In the genomic region with DNA sequence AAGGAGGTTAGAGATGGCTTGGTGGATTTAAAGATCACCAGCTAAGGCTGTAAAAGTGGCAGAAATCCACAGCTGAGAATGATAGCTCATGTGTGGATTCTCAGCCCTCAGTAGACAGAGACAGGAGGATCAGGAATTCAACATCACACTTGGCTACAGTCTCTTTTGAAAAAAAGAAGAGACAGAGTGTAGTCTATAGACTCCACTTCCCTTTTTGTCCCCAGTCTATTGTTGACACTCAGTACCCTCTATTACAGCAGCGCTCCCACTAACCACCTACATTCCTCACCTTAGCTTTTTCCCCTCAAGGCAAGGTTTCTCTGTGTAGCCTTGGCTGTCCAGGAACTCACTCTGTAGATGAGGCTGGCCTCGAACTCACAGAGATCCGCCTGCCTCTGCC, we compare ENCODE assay signal across 41 mouse cellular contexts. TPM values are rescaled to one million over a fixed set of nuclear protein-coding genes. Genes with fewer than 3 reads are reported as not detected.
DNase-seq lines count a peak whose midpoint lies in the region; ATAC-seq and TF ChIP-seq lines count a peak whose summit lies in the region.
"Had no signal": no experiment of that assay in that cellular context is flagged by ENCODE, and none has a peak within 500 bp of the region (broad histone marks: within the 10 kb centered on the region; RNA-seq: fewer than 3 reads in every experiment).

No protein-coding gene starts in this region.

- no peak for TF ChIP-seq EP300 in CH12.LX (IDR thresholded peaks at IDR 0.05; ENCODE audit: low read length)
- TF ChIP-seq EP300 in liver, postnatal 0 days (IDR thresholded peaks at IDR 0.05; ENCODE audit: low read depth) = no peak

- H3K9ac ChIP-seq in CH12.LX (ENCODE audit: insufficient read depth, low read depth) = peak overlapping the region; percentile 11; the same call in 1 of the 2 replicates
- peak overlapping the region; percentile 79; the same call in 1 of the 2 replicates for H3K9ac ChIP-seq in liver, embryonic 12.5 days
- H3K9ac ChIP-seq in liver, postnatal 0 days (replicated peaks) = no peak overlapping the region
- H3K9ac ChIP-seq: lung, embryonic 14.5 days; midbrain, embryonic 15.5 days; neural tube, embryonic 15.5 days had no signal

- in situ Hi-C loops in CH12.LX (cut with MboI; ENCODE audit: low pct_ligation_motif_present, low pct_unique_long_range_greater_than_20kb, low sequenced_read_pairs) = no loop called here

- peak overlapping the region; percentile 70; the same call in 1 of the 2 replicates for H3K4me2 ChIP-seq in CH12.LX (ENCODE audit: insufficient read depth, low read depth, poor library complexity, severe bottlenecking)
- peak overlapping the region; percentile 87 for H3K4me2 ChIP-seq in liver, embryonic 12.5 days
- 0 out of 2 replicates have a peak overlapping the region, but pooled peaks have one; percentile 73 for H3K4me2 ChIP-seq in liver, postnatal 0 days (ENCODE audit: low read depth, low read length)

- H3K4me3 ChIP-seq in layer of hippocampus, adult 2 months = no peak overlapping the region
- H3K4me3 ChIP-seq in CH12.LX (replicated peaks in 1 of 3; ENCODE audit: low read depth in 2 of 3, low read length in 2 of 3, poor library complexity in 1 of 3) = no peak overlapping the region
- no peak overlapping the region; the same call in 1 of the 2 replicates for H3K4me3 ChIP-seq in liver, embryonic 12.5 days
- no peak overlapping the region for H3K4me3 ChIP-seq in liver, postnatal 0 days (ENCODE audit: low read depth, low read length)
- H3K4me3 ChIP-seq: gastrocnemius, adult 2 months; left cerebral cortex, adult 2 months had no signal

- TF ChIP-seq RAD21 in CH12.LX (IDR thresholded peaks at IDR 0.05; ENCODE audit: low read depth, low read length) = no peak

- H3K27ac ChIP-seq in layer of hippocampus, adult 2 months = peak overlapping the region; percentile 10; the same call in 1 of the 2 replicates
- no peak overlapping the region for H3K27ac ChIP-seq in CH12.LX (ENCODE audit: insufficient read depth, low read depth)
- 0 out of 2 replicates have a peak overlapping the region, but pooled peaks have one; percentile 91 for H3K27ac ChIP-seq in liver, embryonic 12.5 days
- no peak overlapping the region for H3K27ac ChIP-seq in liver, postnatal 0 days (ENCODE audit: low read depth)
- H3K27ac ChIP-seq: gastrocnemius, adult 2 months; left cerebral cortex, adult 2 months; midbrain, embryonic 10.5 days; midbrain, embryonic 15.5 days; neural tube, embryonic 15.5 days had no signal

- peaks cover 3 to 31% of the 10 kb centered on the region in 2 experiments; a peak in 3 of 4 replicates for H3K4me1 ChIP-seq in CH12.LX (ENCODE audit: control insufficient read depth in 1 of 2, insufficient read depth in 2 of 2)
- H3K4me1 ChIP-seq in liver, embryonic 12.5 days = peaks cover 37% of the 10 kb centered on the region
- peaks cover 23% of the 10 kb centered on the region for H3K4me1 ChIP-seq in liver, postnatal 0 days (ENCODE audit: insufficient read depth)

- dilution Hi-C loops in CH12.LX (cut with MboI; ENCODE audit: extremely low pct_ligation_motif_present, extremely low pct_unique_long_range_greater_than_20kb, low sequenced_read_pairs) = no loop called here

- no peak for TF ChIP-seq CTCF in layer of hippocampus, adult 2 months (conservative IDR thresholded peaks at IDR 0.05)
- no peak for TF ChIP-seq CTCF in CH12.LX (conservative IDR thresholded peaks at IDR 0.05 in 1 of 2, IDR thresholded peaks at IDR 0.05 in 1 of 2; ENCODE audit: low read depth in 2 of 2, low read length in 2 of 2)
- no peak for TF ChIP-seq CTCF in liver, postnatal 0 days (IDR thresholded peaks at IDR 0.05; ENCODE audit: low read depth)

- no peaks in the 10 kb centered on the region for H3K27me3 ChIP-seq in CH12.LX (replicated peaks)
- no peaks in the 10 kb centered on the region for H3K27me3 ChIP-seq in liver, embryonic 12.5 days (replicated peaks)
- no peaks in the 10 kb centered on the region for H3K27me3 ChIP-seq in liver, postnatal 0 days (ENCODE audit: insufficient read depth, low read length)
- H3K27me3 ChIP-seq: midbrain, embryonic 15.5 days; neural tube, embryonic 15.5 days had no signal

- ATAC-seq in liver, embryonic 12.5 days = no peak
- ATAC-seq in liver, postnatal 0 days = no peak
- ATAC-seq: forebrain, embryonic 16.5 days; intestine, embryonic 16.5 days; midbrain, embryonic 15.5 days had no signal

- no peaks in the 10 kb centered on the region for H3K9me3 ChIP-seq in CH12.LX (replicated peaks; ENCODE audit: low read length)
- H3K9me3 ChIP-seq in liver, embryonic 12.5 days (replicated peaks) = no peaks in the 10 kb centered on the region
- H3K9me3 ChIP-seq in liver, postnatal 0 days (ENCODE audit: low read length) = no peaks in the 10 kb centered on the region
- H3K9me3 ChIP-seq: G1E; midbrain, embryonic 10.5 days; midbrain, embryonic 15.5 days; neural tube, embryonic 15.5 days had no signal

- TF ChIP-seq POLR2A in CH12.LX (IDR thresholded peaks at IDR 0.05; ENCODE audit: low read depth, low read length) = no peak

- 81% methylated on average over 3 of the region's 3 CpGs for WGBS in liver, embryonic 12.5 days (ENCODE audit: insufficient replicate concordance)
- WGBS in liver, postnatal 0 days (ENCODE audit: insufficient replicate concordance) = 81% methylated on average over 3 of the region's 3 CpGs

- H3K79me2 ChIP-seq in CH12.LX (replicated peaks; ENCODE audit: control insufficient read depth, extremely low read depth, insufficient read depth, poor library complexity, severe bottlenecking) = peaks cover 2% of the 10 kb centered on the region; the same call in 1 of the 2 replicates

- peaks cover 3 to 27% of the 10 kb centered on the region in 2 experiments for H3K36me3 ChIP-seq in CH12.LX (replicated peaks in 1 of 2; ENCODE audit: control insufficient read depth in 1 of 2, insufficient read depth in 1 of 2, low read length in 1 of 2)
- peaks cover 9% of the 10 kb centered on the region for H3K36me3 ChIP-seq in liver, embryonic 12.5 days
- H3K36me3 ChIP-seq in liver, postnatal 0 days (replicated peaks; ENCODE audit: insufficient read depth, low read length) = no peaks in the 10 kb centered on the region
- H3K36me3 ChIP-seq: midbrain, embryonic 15.5 days had no signal

- DNase-seq in layer of hippocampus, adult 2 months (ENCODE audit: low spot score in 2 of 2) = no peak
- DNase-seq in layer of hippocampus, adult 8-10 months (ENCODE audit: low spot score in 2 of 2) = no peak
- DNase-seq in CH12.LX (ENCODE audit: extremely low read depth) = no peak
- no peak for DNase-seq in liver, postnatal 0 days
- DNase-seq in adrenal gland, postnatal 36 days = no peak
- DNase-seq in right cerebral cortex, postnatal 4 days = no peak
- DNase-seq: adrenal gland, postnatal 25 days; cerebellum, adult 18-20 months; cerebellum, postnatal 10 days; gastrocnemius, adult 2 months; gastrocnemius, postnatal 36 days; heart, adult 18-20 months; kidney, adult 9 months; kidney, postnatal 10 days; lung, embryonic 14.5 days; right cerebral cortex, postnatal 25 days; spleen, adult 18-20 months; thymus, adult 2 months; thymus, postnatal 4 days had no signal

TF ChIP-seq in CH12.LX, 34 proteins besides CTCF, POLR2A, EP300 and RAD21 (continues in another document):
- TF ChIP-seq ELF1 (IDR thresholded peaks at IDR 0.05; ENCODE audit: low read depth, low read length) = no peak

RNA-seq across cellular contexts. Expression of gene Strada, which starts 10.3 kb away (rescaled TPM):
- 10 to 100 TPM; 32.0 to 34.3 TPM for total RNA-seq in layer of hippocampus, adult 2 months (2021)
- total RNA-seq in layer of hippocampus, adult 8-10 months (2022) = 10 to 100 TPM; 29.2 to 33.2 (median 31.0) TPM
- total RNA-seq in CH12.LX (2012; rRNA removed) (36.8 and 39.4 TPM in 2 replicates), CH12.LX (2014; rRNA removed) (40.1 and 41.7 TPM in 2 replicates)
- 48.7 and 51.7 TPM in 2 replicates for polyA plus RNA-seq in CH12.LX (2012; ENCODE audit: insufficient read length, low read depth)
- polyA plus RNA-seq in liver, embryonic 12.5 days (2016; fragmentation: Nextera tagmentation; extraction: Ambion mirVana) = 12.2 and 12.6 TPM in 2 replicates
- polyA plus RNA-seq in liver, postnatal 0 days (2015; fragmentation: Nextera tagmentation; extraction: Ambion mirVana) = 4.6 and 4.9 TPM in 2 replicates
- total RNA-seq in adrenal gland, postnatal 36 days (2021) = 10 to 100 TPM; 13.1 to 15.4 TPM

RNA-seq across cellular contexts. Expression of gene Ccdc47, which starts 24.4 kb away (rescaled TPM):
- 10 to 100 TPM; 89.8 to 98.2 TPM for total RNA-seq in layer of hippocampus, adult 2 months (2021)
- 10 to 100 TPM; 82.3 to 98.3 (median 92.6) TPM for total RNA-seq in layer of hippocampus, adult 8-10 months (2022)
- total RNA-seq in CH12.LX (2012; rRNA removed) (53.2 and 66.7 TPM in 2 replicates), CH12.LX (2014; rRNA removed) (44.5 and 46.1 TPM in 2 replicates)
- 80.8 and 94.1 TPM in 2 replicates for polyA plus RNA-seq in CH12.LX (2012; ENCODE audit: insufficient read length, low read depth)
- polyA plus RNA-seq in liver, embryonic 12.5 days (2016; fragmentation: Nextera tagmentation; extraction: Ambion mirVana) = 53.9 and 56.6 TPM in 2 replicates
- 33.4 and 34.6 TPM in 2 replicates for polyA plus RNA-seq in liver, postnatal 0 days (2015; fragmentation: Nextera tagmentation; extraction: Ambion mirVana)
- 100 to 1,000 TPM; 113 to 115 TPM for total RNA-seq in adrenal gland, postnatal 36 days (2021)

RNA-seq across cellular contexts. Expression of gene Ddx42, which starts 25.0 kb away (rescaled TPM):
- 10 to 100 TPM; 69.8 to 71.1 TPM for total RNA-seq in layer of hippocampus, adult 2 months (2021)
- 10 to 100 TPM; 65.3 to 71.1 (median 69.4) TPM for total RNA-seq in layer of hippocampus, adult 8-10 months (2022)
- total RNA-seq in CH12.LX (2012; rRNA removed) = 63.8 and 69.0 TPM in 2 replicates
- 65.3 and 65.5 TPM in 2 replicates for total RNA-seq in CH12.LX (2014; rRNA removed)
- polyA plus RNA-seq in CH12.LX (2012; ENCODE audit: insufficient read length, low read depth) = 89.1 and 94.6 TPM in 2 replicates
- polyA plus RNA-seq in liver, embryonic 12.5 days (2016; fragmentation: Nextera tagmentation; extraction: Ambion mirVana) = 42.3 and 42.6 TPM in 2 replicates
- polyA plus RNA-seq in liver, postnatal 0 days (2015; fragmentation: Nextera tagmentation; extraction: Ambion mirVana) = 15.9 and 17.8 TPM in 2 replicates
- total RNA-seq in adrenal gland, postnatal 36 days (2021) = 10 to 100 TPM; 52.4 to 54.8 TPM

RNA-seq across cellular contexts. Expression of gene Limd2, which starts 31.1 kb away (rescaled TPM):
- 100 to 1,000 TPM; 153 TPM for total RNA-seq in layer of hippocampus, adult 2 months (2021)
- 100 to 1,000 TPM; 111 to 131 (median 122) TPM for total RNA-seq in layer of hippocampus, adult 8-10 months (2022)
- 249 and 275 TPM in 2 replicates for total RNA-seq in CH12.LX (2012; rRNA removed)
- 344 and 367 TPM in 2 replicates for total RNA-seq in CH12.LX (2014; rRNA removed)
- 520 and 563 TPM in 2 replicates for polyA plus RNA-seq in CH12.LX (2012; ENCODE audit: insufficient read length, low read depth)
- polyA plus RNA-seq in liver, embryonic 12.5 days (2016; fragmentation: Nextera tagmentation; extraction: Ambion mirVana) = 109 and 112 TPM in 2 replicates
- 77.5 and 77.7 TPM in 2 replicates for polyA plus RNA-seq in liver, postnatal 0 days (2015; fragmentation: Nextera tagmentation; extraction: Ambion mirVana)
- total RNA-seq in adrenal gland, postnatal 36 days (2021) = 10 to 100 TPM; 11.8 to 15.0 TPM

RNA-seq across cellular contexts. Expression of gene Gm10840, which starts 31.1 kb away (rescaled TPM):
- total RNA-seq in layer of hippocampus, adult 2 months (2021) = not detected
- total RNA-seq in layer of hippocampus, adult 8-10 months (2022) = 1 to 10 TPM in 1 of 4 experiments, not detected in 3; 1.4 TPM
- not detected in 2 replicates for total RNA-seq in CH12.LX (2012; rRNA removed)
- not detected in 2 replicates for total RNA-seq in CH12.LX (2014; rRNA removed)
- polyA plus RNA-seq in CH12.LX (2012; ENCODE audit: insufficient read length, low read depth) = not detected in 2 replicates
- not detected in 2 replicates for polyA plus RNA-seq in liver, embryonic 12.5 days (2016; fragmentation: Nextera tagmentation; extraction: Ambion mirVana)
- not detected in 2 replicates for polyA plus RNA-seq in liver, postnatal 0 days (2015; fragmentation: Nextera tagmentation; extraction: Ambion mirVana)
- total RNA-seq in adrenal gland, postnatal 36 days (2021) = not detected
- total RNA-seq: adrenal gland, postnatal 25 days; common myeloid progenitor, adult 5-6 weeks; G1E; gastrocnemius, adult 2 months; gastrocnemius, postnatal 36 days; heart, adult 18-20 months; heart, postnatal 25 days; layer of hippocampus, postnatal 10 days; left cerebral cortex, adult 2 months; left cerebral cortex, postnatal 25 days had no signal
- polyA plus RNA-seq: brain, embryonic 14.5 days; C2C12; embryonic facial prominence, embryonic 14.5 days; erythroblast, embryonic 14.5 days; forebrain, embryonic 11.5 days; G1E; heart, embryonic 14.5 days; hindbrain, embryonic 11.5 days; intestine, embryonic 16.5 days; large intestine, adult 2 months; limb, embryonic 14.5 days; lung, embryonic 14.5 days; midbrain, embryonic 10.5 days; neural tube, embryonic 15.5 days; stomach, embryonic 16.5 days; thymus, adult 2 months had no signal

Comparison
In these comparisons a context has a peak if more than half of its experiments do, and no peak if none do; other contexts are left out.
1. H3K27ac ChIP-seq: peak in layer of hippocampus, adult 2 months (single experiment) and liver, embryonic 12.5 days (single experiment); none in CH12.LX (single experiment) and liver, postnatal 0 days (single experiment).
2. Peak in every context shown above with its lines, with median percentiles within 50 percentile points of each other: H3K4me2 ChIP-seq.